Mouse (Mus musculus): ENCODE measurements around the gene Ube2g1.
"Not testable (repeated sequence)": the region's sequence is repeated elsewhere in the genome, so short reads cannot be mapped to it uniquely, and the experiment has no call there.

Ube2g1 gene

DNA sequence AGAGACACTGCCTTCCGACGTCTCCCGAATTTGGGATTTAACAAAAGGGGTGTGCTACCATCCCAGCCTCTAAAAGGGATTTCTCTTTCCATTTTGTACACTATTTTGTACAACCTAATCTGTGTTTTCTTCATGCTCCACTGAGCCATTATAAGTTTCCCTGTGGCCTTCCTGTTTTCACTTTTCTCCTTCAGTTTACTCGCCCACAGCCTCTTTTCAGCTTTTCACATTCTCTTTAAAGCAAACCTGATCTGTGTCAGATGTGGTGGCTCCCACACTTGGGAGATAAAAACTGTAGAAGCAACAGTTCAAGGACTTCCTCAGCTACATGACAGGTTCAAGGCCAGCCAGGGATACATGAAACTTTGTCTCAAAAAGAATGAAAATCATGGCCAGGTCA is 85.3 kb downstream of the Ube2g1 start:
- no peak for DNase-seq (ENCODE audit: low spot score)

DNA sequence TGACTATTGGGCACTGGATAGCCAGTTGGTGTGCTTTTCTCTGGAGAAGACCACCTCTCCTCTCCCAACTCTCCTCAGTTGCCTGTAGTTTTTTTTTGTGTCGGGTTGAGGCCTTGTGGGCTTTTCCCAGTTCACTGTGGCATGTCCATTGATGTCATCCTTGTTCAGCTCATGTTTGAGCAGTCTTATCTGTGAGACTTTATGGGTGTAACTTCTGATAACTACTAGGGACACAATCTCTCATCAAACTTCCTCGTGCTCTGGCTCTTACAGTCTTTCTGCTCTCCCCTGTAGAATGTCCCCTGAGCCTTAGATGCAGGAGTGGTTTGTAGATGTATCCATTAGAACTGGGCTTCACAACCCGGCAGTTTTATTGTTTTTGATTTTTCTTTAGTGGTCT is 87.9 kb downstream of the Ube2g1 start:
- DNase-seq (ENCODE audit: low spot score): no peak

DNA sequence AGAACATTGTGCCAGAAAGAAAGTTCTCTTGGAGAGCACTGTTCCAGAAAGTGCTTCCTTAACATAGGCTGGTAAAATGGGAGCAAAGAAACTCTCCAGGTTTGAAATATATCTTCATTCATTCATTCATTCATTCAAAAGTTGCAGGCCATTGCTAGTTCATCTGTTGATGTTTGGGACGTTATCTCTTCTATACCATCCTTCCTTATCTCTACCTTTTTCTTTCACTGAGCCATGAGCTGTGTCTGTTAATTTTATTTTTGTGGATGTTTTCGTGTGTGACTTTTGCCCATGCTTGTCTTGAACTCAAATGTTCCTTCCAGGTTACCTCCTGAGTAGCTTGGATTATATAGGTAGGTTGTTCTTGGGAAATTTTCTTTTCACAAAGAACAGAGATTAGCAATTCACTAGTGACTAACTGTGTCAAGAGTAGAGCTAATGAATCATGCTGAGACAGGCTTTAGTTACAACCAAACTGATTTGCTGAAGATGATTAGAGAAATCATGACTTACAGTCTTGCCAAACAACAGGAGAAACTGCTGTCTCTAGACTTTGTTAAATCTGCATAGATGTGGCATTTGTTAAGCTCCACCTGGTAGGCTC is 89.4 kb downstream of the Ube2g1 start:
- DNase-seq (ENCODE audit: low spot score): no peak

DNA sequence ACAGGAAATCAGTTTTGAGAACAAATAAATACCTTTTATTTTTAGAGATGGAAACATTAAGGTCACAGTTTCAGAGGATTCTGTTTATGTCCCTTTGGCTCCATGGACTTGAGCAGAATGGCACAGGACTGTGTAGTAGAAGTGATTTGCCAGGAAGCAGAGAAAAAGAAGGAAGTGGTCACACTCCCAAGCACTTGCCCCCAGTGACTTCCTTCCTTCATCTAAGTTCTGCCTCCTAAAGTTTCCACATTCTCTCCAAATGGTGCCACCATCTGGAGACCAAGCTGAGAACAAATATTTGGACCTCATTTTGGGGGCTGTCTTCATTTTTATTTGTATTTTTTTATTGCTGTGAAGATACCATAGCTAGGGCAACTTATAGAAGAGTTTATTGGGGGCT is 90.2 kb downstream of the Ube2g1 start:
- no peak for DNase-seq (ENCODE audit: low spot score)

DNA sequence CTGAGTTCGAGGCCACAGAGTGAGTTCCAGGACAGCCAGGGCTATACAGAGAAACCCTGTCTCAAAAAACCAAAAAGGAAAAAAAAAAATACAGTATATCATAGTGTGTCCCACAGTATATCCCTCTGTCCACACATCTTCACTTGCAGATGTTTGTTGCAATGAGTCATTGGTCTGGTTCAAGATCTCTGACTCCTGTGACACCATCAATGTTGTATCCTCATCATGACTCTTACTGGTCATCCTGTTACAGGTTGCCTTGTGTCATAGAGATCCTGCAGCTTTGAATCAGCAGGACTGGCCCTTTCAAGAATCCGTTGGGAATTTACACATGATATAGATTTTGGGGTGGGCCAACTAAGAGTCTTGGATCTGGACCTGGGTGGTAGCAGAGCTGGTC is 98.0 kb downstream of the Ube2g1 start:
- not testable (repeated sequence) for DNase-seq (ENCODE audit: low spot score)

DNA sequence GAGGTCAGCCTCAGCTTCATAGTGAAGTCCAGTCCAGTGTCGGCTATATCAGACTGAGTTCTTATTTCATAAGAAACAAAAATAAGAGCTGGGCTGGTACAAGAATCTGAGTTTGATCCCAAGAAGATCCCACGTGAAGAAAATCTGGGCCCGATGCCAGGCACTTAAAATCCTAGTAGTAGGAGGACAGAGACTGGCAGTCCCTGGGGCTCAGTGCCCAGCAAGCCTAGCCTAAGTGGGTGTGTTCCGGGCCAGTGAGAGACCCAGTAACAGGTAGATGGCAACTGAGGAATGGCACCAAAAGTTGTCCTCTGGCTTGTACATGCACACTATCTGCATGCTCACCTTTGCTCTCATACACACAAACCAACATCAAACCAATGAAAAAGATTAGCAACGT is 105.6 kb downstream of the Ube2g1 start:
- no peak for DNase-seq (ENCODE audit: low spot score)

DNA sequence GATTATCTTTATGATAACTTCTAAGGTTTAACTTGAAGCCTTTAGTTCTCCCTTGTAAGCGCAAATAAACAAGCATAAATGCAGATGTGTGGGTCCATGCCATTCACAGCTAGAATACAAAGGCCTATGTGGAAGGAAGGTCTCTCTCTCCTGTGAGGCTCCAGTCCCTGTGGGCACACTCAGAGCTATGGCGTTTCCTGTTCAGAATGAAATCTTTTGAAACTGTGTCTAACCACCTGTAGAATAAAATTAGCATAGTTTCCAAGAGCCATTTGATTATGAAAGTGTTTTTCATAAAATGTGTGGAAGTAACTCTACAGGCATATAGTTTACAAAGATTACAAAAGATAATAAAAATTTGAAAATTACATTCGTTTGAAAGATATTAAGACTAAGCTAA is 111.1 kb downstream of the Ube2g1 start:
- no peak for DNase-seq (ENCODE audit: low spot score)

DNA sequence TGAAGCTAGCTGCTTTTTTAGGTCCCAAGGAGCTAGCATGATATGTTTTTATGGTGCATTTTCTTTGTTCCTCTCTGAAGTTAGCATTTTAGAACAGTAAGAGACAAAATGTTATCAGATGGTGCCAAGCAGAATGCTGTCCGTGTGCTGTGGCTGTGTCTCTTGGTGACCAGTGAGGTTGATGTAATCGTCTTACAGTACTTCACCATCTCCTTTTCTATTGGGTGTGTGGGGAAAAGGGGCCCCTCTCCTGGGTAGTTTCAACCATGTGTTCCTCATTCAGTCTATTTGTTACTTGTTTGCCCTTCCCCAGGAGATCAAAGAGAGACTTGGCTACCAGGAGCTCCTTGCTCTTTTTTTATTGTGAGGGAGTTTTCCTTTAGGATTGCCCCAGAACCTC is 116.1 kb downstream of the Ube2g1 start:
- no peak for DNase-seq (ENCODE audit: low spot score)

DNA sequence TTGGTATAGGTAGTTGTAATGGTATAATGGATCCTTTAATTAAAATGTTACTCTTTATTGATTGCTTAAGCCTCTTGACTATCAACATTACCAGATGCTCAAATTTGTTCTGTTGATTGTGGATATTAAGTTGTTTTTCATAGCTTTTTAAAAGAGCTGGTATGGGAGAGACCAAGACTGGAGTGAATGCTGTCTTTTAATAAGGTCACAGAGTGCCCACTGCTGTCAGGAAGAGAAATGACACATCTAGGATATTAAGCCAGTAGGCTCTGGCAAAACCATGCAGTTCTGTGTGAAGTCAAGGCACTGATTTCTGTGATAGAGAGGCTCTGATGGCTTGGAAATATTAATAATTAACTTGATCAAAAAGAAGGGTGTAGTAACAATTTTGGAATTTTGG is 116.8 kb downstream of the Ube2g1 start:
- DNase-seq (ENCODE audit: low spot score): no peak

DNA sequence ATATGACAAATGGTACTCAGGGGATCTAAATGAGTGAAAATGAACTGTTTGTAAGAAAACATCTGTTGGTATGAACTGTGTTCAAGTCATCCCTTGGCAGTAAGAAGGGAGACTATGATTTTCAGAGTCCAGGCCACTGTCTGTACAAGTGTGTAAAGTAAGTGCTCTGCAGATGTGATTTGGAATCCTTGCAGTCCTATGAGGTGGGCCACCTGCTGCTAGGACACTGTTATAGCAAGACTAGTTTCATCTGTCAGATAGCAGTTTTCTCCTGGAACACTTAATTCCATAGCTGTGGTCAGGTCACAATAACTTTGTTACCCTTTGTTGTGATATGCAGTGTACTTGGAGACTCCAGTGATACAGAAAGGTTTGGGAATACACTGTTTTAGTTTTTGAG is 118.9 kb downstream of the Ube2g1 start:
- DNase-seq (ENCODE audit: low spot score): no peak

DNA sequence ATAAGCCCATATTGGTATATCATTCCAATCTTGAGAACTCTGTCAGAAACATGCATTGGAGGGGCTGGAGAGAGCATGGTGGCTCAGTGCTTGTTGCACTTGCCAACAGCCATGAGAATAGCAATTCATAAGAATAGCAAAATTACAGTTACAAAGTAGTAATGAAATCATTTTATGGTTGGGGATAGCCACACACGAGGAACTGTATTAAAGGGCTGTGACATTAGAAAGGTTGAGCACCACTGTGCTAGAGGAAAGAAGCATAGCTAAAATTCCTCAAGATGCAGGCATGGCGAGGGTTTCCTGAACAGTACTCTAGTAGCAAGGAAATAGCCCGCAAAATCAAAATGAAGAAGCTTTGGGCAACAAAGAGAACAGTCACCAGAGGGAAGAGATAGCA is 126.7 kb downstream of the Ube2g1 start:
- no peak for DNase-seq (ENCODE audit: low spot score)

DNA sequence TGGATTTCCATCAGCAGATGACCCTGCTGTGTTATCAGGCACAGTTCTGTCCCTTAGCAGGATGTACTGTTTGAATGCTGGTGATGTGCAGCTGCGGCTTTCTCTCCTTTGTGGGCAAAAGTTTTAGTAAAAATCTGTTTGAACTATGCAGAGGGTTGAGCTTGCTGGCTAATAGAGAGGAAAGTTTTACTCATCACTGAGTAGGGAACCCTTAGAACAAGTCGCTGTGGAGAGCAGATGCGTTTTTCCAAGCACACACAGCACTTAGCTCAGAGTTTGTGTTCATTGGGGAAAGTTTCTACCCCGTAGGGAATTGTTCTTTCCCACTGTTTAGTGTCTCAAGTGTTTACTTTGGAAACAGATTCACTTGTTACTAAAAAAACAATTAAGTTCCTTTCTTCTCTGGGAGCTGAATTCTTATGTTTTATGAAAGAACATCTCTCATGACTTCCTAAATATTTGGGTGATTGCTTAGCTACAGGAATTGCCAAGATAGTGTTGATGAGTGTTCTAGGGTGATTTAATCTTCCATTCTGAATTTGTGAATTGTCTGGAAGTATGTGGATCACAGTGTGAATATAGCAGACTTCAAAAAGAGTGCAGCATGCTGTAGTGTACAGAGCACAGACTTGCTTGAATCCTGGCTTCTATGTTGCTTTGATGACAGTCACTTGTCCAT is 127.9 kb downstream of the Ube2g1 start:
- DNase-seq (ENCODE audit: low spot score): no peak

DNA sequence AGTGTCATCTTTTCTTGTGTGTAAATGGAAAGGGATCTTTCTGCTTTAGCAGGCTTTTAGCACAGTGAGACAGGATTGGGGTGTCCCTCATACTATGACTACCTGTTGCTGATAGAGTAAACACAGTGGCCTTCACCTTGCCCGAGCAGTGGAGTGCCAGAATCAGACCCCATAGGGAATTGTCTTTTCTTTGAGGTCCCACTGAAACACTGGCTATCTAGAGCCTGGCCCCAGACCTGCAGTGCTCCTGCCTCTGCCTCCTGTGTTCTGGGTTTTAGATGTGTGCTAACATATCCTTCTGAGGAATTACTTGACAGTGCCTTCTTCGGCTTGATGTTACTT is 128.4 kb downstream of the Ube2g1 start:
- DNase-seq (ENCODE audit: low spot score): no peak

Measured in spleen, adult 12 weeks (tissue).